Mouse (Mus musculus) thymus, adult 2 months (tissue): ENCODE data around the gene Gm6614. TPM values are rescaled to one million over a fixed set of nuclear protein-coding genes. Genes with fewer than 3 reads are reported as not detected.

Source experiments
- DNase-seq: peaks from one replicate; pipeline ENCODE4 v3.0.0; 2021
- H3K27ac ChIP-seq: fragments of 200-500 bp; 2 replicates; pipeline ENCODE4 v1.5.1; 2012; ENCODE audit warnings: low read length, control low read depth; ENCODE audit not compliant: control insufficient read depth, insufficient read depth
- H3K27me3 ChIP-seq: fragments of 200-500 bp; 2 replicates; pipeline ENCODE4 v1.6.1; 2012; ENCODE audit warnings: mild to moderate bottlenecking, low read length, moderate library complexity, mixed read lengths; ENCODE audit not compliant: control insufficient read depth, insufficient read depth
- H3K36me3 ChIP-seq: fragments of 200-500 bp; 2 replicates; pipeline ENCODE4 v1.6.1; 2012; ENCODE audit warnings: mild to moderate bottlenecking, low read length, moderate library complexity; ENCODE audit not compliant: control insufficient read depth, insufficient read depth
- H3K4me1 ChIP-seq: fragments of 200-500 bp; replicated peaks from 2 replicates; pipeline ENCODE4 v1.6.1; 2012; ENCODE audit warnings: low read length; ENCODE audit not compliant: control insufficient read depth, insufficient read depth
- H3K4me3 ChIP-seq: fragments of 200-500 bp; 2 replicates; pipeline ENCODE4 v1.5.1; 2012; ENCODE audit warnings: mild to moderate bottlenecking, low read length, control low read depth, moderate library complexity; ENCODE audit not compliant: control insufficient read depth, insufficient read depth
- CTCF ChIP-seq: fragments of 200-500 bp; IDR thresholded peaks from 2 replicates; pipeline ENCODE4 v1.5.1; 2012; ENCODE audit warnings: mild to moderate bottlenecking, control low read depth, low read length, moderate library complexity, borderline replicate concordance; ENCODE audit not compliant: control insufficient read depth, poor library complexity, insufficient read depth; ENCODE audit errors: extremely low read depth
- POLR2A ChIP-seq: fragments of 200-500 bp; IDR thresholded peaks from 2 replicates; pipeline ENCODE4 v1.6.1; 2012; ENCODE audit warnings: mild to moderate bottlenecking, low read length, control low read depth, moderate library complexity; ENCODE audit not compliant: control insufficient read depth, poor library complexity, insufficient read depth; ENCODE audit errors: extremely low read depth
- WGBS: fragments of 180-500 bp; shearing (Covaris S2); methylation state at CpG from one replicate; pipeline ENCODE4 v1.1.7; 2018; 5-methylcytosine and 5-hydroxymethylcytosine counted together
- polyA plus RNA-seq: library from polyadenylated mRNA; depleted of rRNA; stranded (reverse); fragments of >200 nt; gene quantifications from 2 replicates; pipeline ENCODE4 v1.2.3, GENCODE M21; 2012; rRNA removed

Gene Gm6614
- polyA plus RNA-seq, 1 experiment: not detected

- Histone ChIP-seq H3K27ac (no peak within 1 kb of the TSS), H3K4me3 (no peak within 1 kb of the TSS), H3K4me1 (no peaks in the 10 kb centered on the region), H3K27me3 (no peaks in the 10 kb centered on the region), H3K36me3 (no peaks in the 10 kb centered on the region)
- no peak for DNase-seq
- TF ChIP-seq CTCF (no peak), POLR2A (no peak)
Observed at GRCm38 (mm10) chr6:141946862-141947261, 64.4 kb downstream of the Gm6614 start, which contains the start of gene Slco1a1. TSS of gene Slco1a1 (minus strand) at chr6:141946962.

- no peak overlapping the region for H3K4me3 ChIP-seq
- H3K27me3 ChIP-seq: no peaks in the 10 kb centered on the region
- H3K4me1 ChIP-seq: no peaks in the 10 kb centered on the region
- H3K27ac ChIP-seq: no peak overlapping the region
- TF ChIP-seq POLR2A: no peak
- TF ChIP-seq CTCF: no peak
- 96% methylated on average over 1 of the region's 1 CpGs for WGBS
- DNase-seq: no peak
- no peaks in the 10 kb centered on the region for H3K36me3 ChIP-seq
Observed at GRCm38 (mm10) chr6:141940451-141940850, 70.8 kb downstream of the Gm6614 start.

Other genes with a start within 250 kb of the Gm6614 start
- gene Gm5724, start 237.6 kb downstream of the Gm6614 start, polyA plus RNA-seq: not detected in 2 replicates
- 0.03 TPM in 1 of 2 replicates, not detected in the other for gene Slco1a4, start 155.2 kb downstream of the Gm6614 start, polyA plus RNA-seq
- gene Slco1a1, start 64.5 kb downstream of the Gm6614 start, polyA plus RNA-seq: not detected in 2 replicates
- not detected in 2 replicates for gene Slco1a6, start 197.1 kb upstream of the Gm6614 start, polyA plus RNA-seq